Mouse (Mus musculus) kidney, adult 2 months (tissue): ENCODE data around the gene Fam173a. TPM values are rescaled to one million over a fixed set of nuclear protein-coding genes. Genes with fewer than 3 reads are reported as not detected.

Experiments
- DNase-seq: peaks from one replicate; pipeline ENCODE4 v3.0.0; 2021
- H3K27ac ChIP-seq: fragments of 200-500 bp; 2 replicates; pipeline ENCODE4 v1.5.1; 2012; ENCODE audit warnings: low read depth, low read length, control low read depth, inconsistent platforms; ENCODE audit not compliant: insufficient read depth
- H3K27me3 ChIP-seq: fragments of 200-500 bp; replicated peaks from 2 replicates; pipeline ENCODE4 v1.6.1; 2012; ENCODE audit warnings: mild to moderate bottlenecking, moderate library complexity, low read length, inconsistent platforms; ENCODE audit not compliant: control insufficient read depth, insufficient read depth
- H3K36me3 ChIP-seq: fragments of 200-500 bp; 2 replicates; pipeline ENCODE4 v1.6.1; 2012; ENCODE audit warnings: mild to moderate bottlenecking, moderate library complexity, low read length, inconsistent platforms; ENCODE audit not compliant: control insufficient read depth, insufficient read depth
- H3K4me1 ChIP-seq: fragments of 200-500 bp; 2 replicates; pipeline ENCODE4 v1.6.1; 2011; ENCODE audit warnings: low read length; ENCODE audit not compliant: control insufficient read depth, insufficient read depth
- H3K4me3 ChIP-seq: fragments of 200-500 bp; 2 replicates; pipeline ENCODE4 v1.5.1; 2011; ENCODE audit warnings: mild to moderate bottlenecking, low read depth, low read length, control low read depth; ENCODE audit not compliant: insufficient read depth
- CTCF ChIP-seq: fragments of 200-500 bp; conservative IDR thresholded peaks from 2 replicates; pipeline ENCODE4 v1.5.1; 2011; ENCODE audit warnings: low read depth, mild to moderate bottlenecking, control low read depth, low read length, moderate library complexity, mixed read lengths; ENCODE audit not compliant: insufficient read depth, insufficient read length
- POLR2A ChIP-seq: fragments of 200-500 bp; IDR thresholded peaks from one replicate; pipeline ENCODE4 v1.6.1; 2011; ENCODE audit warnings: low read depth, low read length, control low read depth
- WGBS: fragments of 180-500 bp; shearing (Covaris S2); methylation state at CpG from one replicate; pipeline ENCODE4 v1.1.7; 2018; 5-methylcytosine and 5-hydroxymethylcytosine counted together
- polyA plus RNA-seq: library from polyadenylated mRNA; depleted of rRNA; stranded (reverse); fragments of >200 nt; gene quantifications from 2 replicates; pipeline ENCODE4 v1.2.3, GENCODE M21; 2012

Fam173a gene
- polyA plus RNA-seq, 1 experiment, result 158 TPM

GRCm38 (mm10) chr17:25827546-25828222 lies 35.0 kb upstream of the Fam173a start:
- H3K4me3 ChIP-seq, result no peak overlapping the region
- no peaks in the 10 kb centered on the region for H3K27me3 ChIP-seq
- 89% methylated on average over 22 of the region's 22 CpGs for WGBS
- DNase-seq, result no peak
- peaks cover 20% of the 10 kb centered on the region for H3K4me1 ChIP-seq
- no peak overlapping the region for H3K27ac ChIP-seq
- H3K36me3 ChIP-seq, result no peaks in the 10 kb centered on the region
- TF ChIP-seq POLR2A (no peak), CTCF (no peak)

- H3K4me1 ChIP-seq, result peaks cover 20% of the 10 kb centered on the region
- H3K27me3 ChIP-seq, result no peaks in the 10 kb centered on the region
- no peaks in the 10 kb centered on the region for H3K36me3 ChIP-seq
- no peak for DNase-seq
- 92% methylated on average over 13 of the region's 13 CpGs for WGBS
- H3K4me3 ChIP-seq, result no peak overlapping the region
- H3K27ac ChIP-seq, result no peak overlapping the region
- TF ChIP-seq POLR2A, result no peak
- TF ChIP-seq CTCF, result no peak
Observed at GRCm38 (mm10) chr17:25827011-25827410, 34.3 kb upstream of the Fam173a start.

GRCm38 (mm10) chr17:25825984-25826570 lies 33.4 kb upstream of the Fam173a start:
- no peak for DNase-seq
- TF ChIP-seq CTCF (no peak), POLR2A (no peak)
- Histone ChIP-seq H3K4me3 (no peak overlapping the region), H3K27me3 (no peaks in the 10 kb centered on the region), H3K4me1 (peaks cover 14% of the 10 kb centered on the region), H3K27ac (no peak overlapping the region), H3K36me3 (no peaks in the 10 kb centered on the region)
- 94% methylated on average over 27 of the region's 27 CpGs for WGBS

DNA sequence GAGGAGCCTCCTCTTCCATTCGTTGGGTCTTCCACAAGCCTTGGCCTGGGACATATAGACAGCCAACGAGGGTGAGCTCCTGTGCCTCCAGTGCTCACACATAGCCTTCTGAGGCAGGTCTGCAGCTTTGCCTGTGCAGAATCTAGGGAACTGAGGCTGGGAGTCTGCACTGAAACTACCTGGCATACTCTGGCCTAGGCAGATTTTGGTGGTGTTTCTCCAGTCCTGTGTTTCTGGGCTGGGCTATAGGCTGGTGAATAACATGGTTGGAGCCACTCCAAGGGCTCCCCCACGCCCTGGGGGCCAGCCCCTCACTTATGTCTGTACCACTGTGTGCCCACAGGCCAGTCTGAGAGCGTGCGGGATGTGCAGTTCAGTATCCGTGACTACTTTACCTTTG lies 32.6 kb upstream of the Fam173a start:
- H3K4me3 ChIP-seq, result no peak overlapping the region
- H3K4me1 ChIP-seq, result peaks cover 14% of the 10 kb centered on the region
- DNase-seq, result no peak
- TF ChIP-seq POLR2A (no peak), CTCF (no peak)
- H3K27ac ChIP-seq, result no peak overlapping the region
- no peaks in the 10 kb centered on the region for H3K36me3 ChIP-seq
- no peaks in the 10 kb centered on the region for H3K27me3 ChIP-seq
- WGBS, result 87% methylated on average over 6 of the region's 6 CpGs

DNA sequence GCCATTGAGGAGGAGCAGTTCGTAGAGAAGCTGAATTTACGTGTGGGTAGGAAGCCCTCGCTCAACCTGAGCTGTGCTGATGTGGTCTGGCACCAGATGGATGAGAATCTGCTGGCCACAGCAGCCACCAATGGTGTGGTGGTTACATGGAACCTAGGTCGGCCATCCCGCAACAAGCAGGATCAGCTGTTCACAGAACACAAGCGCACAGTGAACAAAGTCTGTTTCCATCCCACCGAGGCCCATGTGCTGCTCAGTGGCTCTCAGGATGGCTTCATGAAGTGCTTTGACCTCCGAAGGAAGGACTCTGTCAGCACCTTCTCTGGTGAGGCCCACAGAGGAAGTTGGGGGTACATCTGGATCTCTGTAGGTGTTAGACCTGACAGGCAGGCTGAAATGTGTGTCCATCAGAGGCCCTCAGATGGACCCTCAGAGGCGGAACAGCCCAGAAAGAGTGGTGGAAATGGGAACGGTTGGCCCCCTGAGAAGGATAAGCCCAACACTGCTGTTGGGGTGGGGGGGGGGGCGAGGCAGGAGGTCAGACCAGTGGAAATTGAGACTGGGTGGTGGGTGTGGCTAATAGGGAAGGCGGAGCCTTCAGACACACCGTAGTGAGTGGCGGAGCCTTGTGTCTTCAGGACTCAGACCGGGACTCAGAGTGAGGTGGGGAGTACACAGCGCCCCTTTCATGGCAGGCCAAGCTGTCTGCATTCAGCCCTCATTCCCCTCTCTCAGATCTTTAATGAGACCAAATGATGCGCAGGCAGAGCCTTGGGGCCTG lies 31.9 kb upstream of the Fam173a start:
- TF ChIP-seq POLR2A (no peak), CTCF (no peak)

DNA sequence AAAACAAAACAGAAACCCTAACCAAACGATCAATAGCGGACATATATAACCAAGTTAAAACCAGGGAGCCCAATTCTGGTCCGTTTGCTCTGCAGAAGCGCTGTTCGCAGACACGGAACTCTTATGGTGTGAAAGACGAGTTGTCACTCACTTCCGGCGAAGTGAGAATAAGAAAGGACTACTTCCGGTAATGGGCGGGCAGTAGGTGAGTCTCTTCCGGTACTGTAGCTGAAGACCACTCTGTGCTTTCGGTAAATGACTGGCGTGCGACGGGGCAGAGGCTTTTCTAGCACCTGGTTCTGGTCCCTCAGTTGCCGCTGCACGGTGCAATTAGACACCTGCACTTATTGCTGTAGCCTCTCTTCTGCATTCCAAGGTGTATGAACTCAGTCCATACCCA lies 30.8 kb upstream of the Fam173a start, which contains the start of gene Wdr24:
TSS of gene Wdr24 (plus strand) at position 176 of the 400 bp plus-strand sequence.
- DNase-seq, result peak; percentile 89
- WGBS, result under 1% methylated on average over 18 of the region's 18 CpGs
- Histone ChIP-seq H3K4me3 (peak within 1 kb of the TSS; percentile 91), H3K27me3 (no peaks in the 10 kb centered on the region), H3K4me1 (peaks cover 13% of the 10 kb centered on the region), H3K27ac (0 out of 2 replicates have a peak within 1 kb of the TSS, but pooled peaks have one; percentile 53), H3K36me3 (no peaks in the 10 kb centered on the region)
- TF ChIP-seq POLR2A, result peak; percentile 18
- TF ChIP-seq CTCF, result no peak

More for the DNA sequence above, 31.9 kb upstream of the Fam173a start:
- Histone ChIP-seq H3K4me1 (peaks cover 14% of the 10 kb centered on the region), H3K27me3 (no peaks in the 10 kb centered on the region), H3K4me3 (peak overlapping the region; percentile 91; the same call in 1 of the 2 replicates), H3K36me3 (no peaks in the 10 kb centered on the region), H3K27ac (no peak overlapping the region)
- WGBS, result 71% methylated on average over 17 of the region's 17 CpGs
- DNase-seq, result no peak
